ENCODE assay signal across 9 mouse cellular contexts in genomic region chr12:80022181-80023106, GRCm38 (mm10).
DNase-seq lines count a peak whose midpoint lies in the region; ATAC-seq lines count a peak whose summit lies in the region.
"Had no signal": no experiment of that assay in that cellular context is flagged by ENCODE, and none has a peak within 500 bp of the region (broad histone marks: within the 10 kb centered on the region; RNA-seq: fewer than 3 reads in every experiment).

No protein-coding gene starts in this region.

- intact Hi-C loops in heart, postnatal 10 days (cut with DNase I) = loop anchor here (5.0 kb wide), 1 partner anchor 40 kb away; no protein-coding TSS in a partner anchor

- H3K9me3 ChIP-seq in heart, embryonic 12.5 days (replicated peaks) = peaks cover 2% of the 10 kb centered on the region
- H3K9me3 ChIP-seq in embryonic facial prominence, embryonic 14.5 days (ENCODE audit: control insufficient read depth, low read length) = no peaks in the 10 kb centered on the region
- no peaks in the 10 kb centered on the region for H3K9me3 ChIP-seq in intestine, embryonic 14.5 days (ENCODE audit: control insufficient read depth, low read length)
- no peaks in the 10 kb centered on the region for H3K9me3 ChIP-seq in neural tube, embryonic 11.5 days (ENCODE audit: control insufficient read depth, low read length)

- 0 out of 2 replicates have a peak overlapping the region, but pooled peaks have one; percentile 2 for H3K27ac ChIP-seq in heart, embryonic 12.5 days (ENCODE audit: poor library complexity, severe bottlenecking)
- peak overlapping the region; percentile 92 for H3K27ac ChIP-seq in embryonic facial prominence, embryonic 14.5 days (replicated peaks; ENCODE audit: low read depth, low read length)
- no peak overlapping the region for H3K27ac ChIP-seq in intestine, embryonic 14.5 days (ENCODE audit: low read depth)
- H3K27ac ChIP-seq in neural tube, embryonic 11.5 days (ENCODE audit: low read depth, low read length) = peak overlapping the region; percentile 73

- no peak overlapping the region; the same call in 1 of the 2 replicates for H3K4me3 ChIP-seq in heart, embryonic 12.5 days
- H3K4me3 ChIP-seq in embryonic facial prominence, embryonic 14.5 days (ENCODE audit: low read depth, low read length) = peak overlapping the region; percentile 7; the same call in 1 of the 2 replicates
- no peak overlapping the region for H3K4me3 ChIP-seq in intestine, embryonic 14.5 days (ENCODE audit: low read depth, low read length)
- 0 out of 2 replicates have a peak overlapping the region, but pooled peaks have one; percentile 6 for H3K4me3 ChIP-seq in neural tube, embryonic 11.5 days (ENCODE audit: low read depth, low read length)

- H3K27me3 ChIP-seq in heart, embryonic 12.5 days (replicated peaks) = no peaks in the 10 kb centered on the region
- no peaks in the 10 kb centered on the region for H3K27me3 ChIP-seq in embryonic facial prominence, embryonic 14.5 days (replicated peaks; ENCODE audit: control insufficient read depth, insufficient read depth, low read length)
- no peaks in the 10 kb centered on the region for H3K27me3 ChIP-seq in intestine, embryonic 14.5 days (replicated peaks; ENCODE audit: control insufficient read depth, insufficient read depth, low read length)
- no peaks in the 10 kb centered on the region for H3K27me3 ChIP-seq in neural tube, embryonic 11.5 days (ENCODE audit: control insufficient read depth, insufficient read depth, low read length)

- peak overlapping the region; percentile 54 for H3K9ac ChIP-seq in heart, embryonic 12.5 days
- H3K9ac ChIP-seq in embryonic facial prominence, embryonic 14.5 days (ENCODE audit: low read depth, low read length) = peak overlapping the region; percentile 51
- H3K9ac ChIP-seq in intestine, embryonic 14.5 days (ENCODE audit: low read length) = no peak overlapping the region
- peak overlapping the region; percentile 22 for H3K9ac ChIP-seq in neural tube, embryonic 11.5 days (ENCODE audit: low read length)

- DNase-seq in heart, postnatal 10 days = no peak
- DNase-seq in embryonic facial prominence, embryonic 14.5 days (ENCODE audit: low spot score) = peak; percentile 46
- no peak for DNase-seq in intestine, embryonic 14.5 days (ENCODE audit: low spot score)
- DNase-seq in neural tube, embryonic 11.5 days (ENCODE audit: low spot score) = peak; percentile 47
- no peak for DNase-seq in thymus, postnatal 14 days
- no peak for DNase-seq in spleen, postnatal 10 days (ENCODE audit: low spot score in 2 of 2)
- DNase-seq in kidney, postnatal 36 days = no peak
- DNase-seq: thymus, adult 2 months had no signal

- peak overlapping the region; percentile 54 for H3K4me2 ChIP-seq in heart, embryonic 12.5 days
- H3K4me2 ChIP-seq in embryonic facial prominence, embryonic 14.5 days (ENCODE audit: low read depth, low read length) = peak overlapping the region; percentile 43
- H3K4me2 ChIP-seq in intestine, embryonic 14.5 days (ENCODE audit: low read length) = peak overlapping the region; percentile 22
- H3K4me2 ChIP-seq in neural tube, embryonic 11.5 days (ENCODE audit: low read depth) = peak overlapping the region; percentile 32

- 20% methylated on average over 18 of the region's 18 CpGs for WGBS in heart, embryonic 12.5 days
- WGBS in embryonic facial prominence, embryonic 14.5 days = 18% methylated on average over 13 of the region's 18 CpGs
- 28% methylated on average over 18 of the region's 18 CpGs for WGBS in intestine, embryonic 14.5 days
- 8% methylated on average over 17 of the region's 18 CpGs for WGBS in neural tube, embryonic 11.5 days

- H3K4me1 ChIP-seq in heart, embryonic 12.5 days (replicated peaks) = peaks cover 50% of the 10 kb centered on the region
- H3K4me1 ChIP-seq in embryonic facial prominence, embryonic 14.5 days (ENCODE audit: control insufficient read depth, insufficient read depth, low read length) = peaks cover 48% of the 10 kb centered on the region
- peaks cover 30% of the 10 kb centered on the region for H3K4me1 ChIP-seq in intestine, embryonic 14.5 days (replicated peaks; ENCODE audit: control insufficient read depth, insufficient read depth, low read length)
- H3K4me1 ChIP-seq in neural tube, embryonic 11.5 days (ENCODE audit: control insufficient read depth, insufficient read depth, low read length) = peaks cover 32% of the 10 kb centered on the region

- ATAC-seq in heart, embryonic 12.5 days (ENCODE audit: insufficient number of reproducible peaks, low FRiP score) = peak; percentile 41
- ATAC-seq in embryonic facial prominence, embryonic 14.5 days (ENCODE audit: low read depth) = peak; percentile 19; the same call in 1 of the 2 replicates
- ATAC-seq in intestine, embryonic 14.5 days (replicated peaks; ENCODE audit: low FRiP score, low TSS enrichment, low read depth) = no peak
- peak; percentile 48; the same call in 1 of the 2 replicates for ATAC-seq in neural tube, embryonic 11.5 days (ENCODE audit: insufficient read depth, low FRiP score, low TSS enrichment)

- no peaks in the 10 kb centered on the region for H3K36me3 ChIP-seq in heart, embryonic 12.5 days
- no peaks in the 10 kb centered on the region for H3K36me3 ChIP-seq in embryonic facial prominence, embryonic 14.5 days (ENCODE audit: control insufficient read depth, insufficient read depth, low read length)
- no peaks in the 10 kb centered on the region for H3K36me3 ChIP-seq in intestine, embryonic 14.5 days (ENCODE audit: control insufficient read depth, insufficient read depth, low read length)
- H3K36me3 ChIP-seq in neural tube, embryonic 11.5 days (ENCODE audit: control insufficient read depth, insufficient read depth, low read length) = no peaks in the 10 kb centered on the region

Comparison
In these comparisons a context has a peak if more than half of its experiments do, and no peak if none do; other contexts are left out.
1. H3K4me3 ChIP-seq: peak in embryonic facial prominence, embryonic 14.5 days (single experiment) and neural tube, embryonic 11.5 days (single experiment); none in heart, embryonic 12.5 days (single experiment) and intestine, embryonic 14.5 days (single experiment).
2. DNase-seq: peak in embryonic facial prominence, embryonic 14.5 days (single experiment) and neural tube, embryonic 11.5 days (single experiment); none in heart, postnatal 10 days (0 of 2), intestine, embryonic 14.5 days (single experiment), thymus, postnatal 14 days (single experiment), spleen, postnatal 10 days (0 of 2) and kidney, postnatal 36 days (0 of 2).
3. Peak in every context shown above with its lines, with median percentiles within 50 percentile points of each other: H3K4me2 ChIP-seq.